Mouse (Mus musculus) hematopoietic stem cell, adult 5-6 weeks (primary cell): Measurements from ENCODE around the gene Gabrg3. TPM values are rescaled to one million over a fixed set of nuclear protein-coding genes. Genes with fewer than 3 reads are reported as not detected.
"Not testable (repeated sequence)": the region's sequence is repeated elsewhere in the genome, so short reads cannot be mapped to it uniquely, and the experiment has no call there.

ENCODE experiments used
- ATAC-seq, 2 experiments: fragments of 125-278 bp in 1 of 2; replicated peaks in 1 of 2; 2 replicates each; pipeline ENCODE4 v1.8.0; 2016 to 2017; ENCODE audit warnings: inconsistent platforms in 2 of 2, mild to moderate bottlenecking in 2 of 2, moderate number of reproducible peaks in 2 of 2, low read depth in 1 of 2, moderate TSS enrichment in 1 of 2; ENCODE audit not compliant: low FRiP score in 2 of 2, poor library complexity in 2 of 2, severe bottlenecking in 2 of 2, insufficient read depth in 1 of 2, low TSS enrichment in 1 of 2
- total RNA-seq: library from RNA; stranded (forward); fragments of 172-1452, 232-1000 nt; gene quantifications from 2 replicates; pipeline ENCODE4 v1.2.3, GENCODE M21; 2017

Gene Gabrg3
- total RNA-seq, 1 experiment from 2014 or later, result not detected

- ATAC-seq, result no peak
Measured at GRCm38 (mm10) chr7:57331211-57331610, 55.8 kb downstream of the Gabrg3 start.

DNA sequence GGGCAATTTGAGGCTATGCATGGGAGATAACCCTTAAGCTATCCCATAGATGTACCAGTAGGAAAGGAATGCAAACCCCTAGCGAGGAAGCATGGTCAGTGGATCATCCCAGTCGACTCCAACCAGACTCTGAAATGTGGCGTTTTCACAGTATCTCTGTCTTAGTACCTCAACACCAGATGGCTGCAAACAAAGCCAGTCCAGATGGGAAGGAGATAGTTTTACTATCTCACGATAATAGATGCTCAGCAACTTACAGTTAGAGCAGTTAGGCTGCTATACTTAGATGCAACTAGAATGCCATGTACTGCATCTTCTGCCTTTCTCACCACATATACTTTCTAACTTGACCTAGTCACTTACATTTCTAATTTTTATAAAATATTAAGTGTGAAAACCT lies 56.7 kb downstream of the Gabrg3 start:
- ATAC-seq, result no peak

DNA sequence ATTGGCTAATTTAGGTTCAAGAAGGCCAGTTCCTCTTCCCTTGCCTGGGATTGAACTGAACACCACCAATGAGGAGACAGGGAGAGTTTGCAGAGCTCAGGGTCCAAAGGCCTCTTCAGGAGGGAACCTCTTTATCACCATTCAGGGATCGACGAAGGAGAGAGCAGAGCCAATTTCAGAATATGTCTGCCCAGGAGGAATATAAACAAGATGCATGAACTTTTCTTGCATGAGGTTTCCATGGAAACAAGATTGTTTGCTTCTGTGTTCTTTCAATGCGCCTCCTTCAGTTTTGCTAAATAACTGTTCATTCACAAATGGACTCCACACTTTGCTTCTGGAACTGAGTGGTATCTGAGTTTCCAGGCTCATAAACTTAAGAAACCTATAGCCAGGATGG lies 62.5 kb downstream of the Gabrg3 start:
- ATAC-seq, result no peak

DNA sequence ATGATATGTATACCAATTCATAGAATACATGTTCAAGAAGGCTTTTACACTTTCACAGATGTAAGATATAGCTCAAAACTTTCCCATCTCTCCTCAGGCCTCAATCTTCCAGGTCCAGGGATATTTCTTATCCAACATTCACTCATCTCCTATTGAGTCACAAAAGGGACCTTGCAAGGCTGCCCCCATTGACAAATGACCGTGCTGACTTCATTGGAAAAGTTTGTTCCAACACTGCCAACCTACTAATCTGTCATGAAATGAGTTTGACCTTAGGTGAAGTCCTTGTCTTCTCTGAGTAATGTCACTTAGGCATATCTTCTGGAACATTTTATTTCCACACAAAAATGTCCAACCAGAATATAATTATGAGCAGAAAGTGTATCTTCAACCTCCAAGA lies 64.9 kb downstream of the Gabrg3 start:
- ATAC-seq, result no peak

- no peak for ATAC-seq
Measured at GRCm38 (mm10) chr7:57314971-57315370, 72.0 kb downstream of the Gabrg3 start.

DNA sequence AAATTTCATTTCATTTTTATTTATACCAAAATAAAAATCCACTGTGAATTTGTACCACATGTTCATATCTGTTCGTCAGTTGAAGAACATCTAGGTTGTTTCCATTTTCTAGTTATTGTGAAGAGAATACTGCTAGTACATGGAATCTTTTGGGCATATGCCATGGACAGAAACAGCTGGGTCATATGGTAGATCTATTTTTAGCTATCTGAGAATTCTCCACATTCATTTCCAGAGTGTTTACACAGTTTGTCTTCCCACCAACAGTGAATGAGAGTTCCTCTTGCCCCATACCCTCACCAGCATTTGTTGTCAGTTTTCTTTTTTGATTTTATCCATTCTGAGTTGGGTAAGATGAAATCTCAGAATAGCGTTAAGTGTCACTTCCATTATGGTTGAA lies 75.0 kb downstream of the Gabrg3 start:
- no peak for ATAC-seq

DNA sequence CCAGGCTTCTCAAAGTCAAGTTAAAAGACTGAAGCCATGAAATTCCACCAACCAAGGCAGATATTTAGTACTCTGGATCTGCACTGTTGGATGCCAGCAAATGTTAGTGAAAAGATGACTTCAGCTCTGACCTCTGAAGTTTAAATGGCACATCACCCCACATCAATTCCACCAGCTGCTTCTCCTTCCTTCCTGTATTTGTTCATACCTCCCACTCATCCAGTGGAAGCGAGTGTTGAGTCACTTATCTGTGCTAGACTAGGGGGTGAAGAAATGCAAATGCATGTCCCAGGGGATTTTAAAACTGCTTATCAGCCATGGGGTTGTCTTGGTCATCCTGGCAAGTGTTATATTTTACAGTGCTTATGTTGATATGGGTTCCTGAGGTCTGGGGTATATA lies 79.7 kb downstream of the Gabrg3 start:
- ATAC-seq, result no peak

GRCm38 (mm10) chr7:57296639-57297038 lies 90.3 kb downstream of the Gabrg3 start:
- ATAC-seq, result no peak

DNA sequence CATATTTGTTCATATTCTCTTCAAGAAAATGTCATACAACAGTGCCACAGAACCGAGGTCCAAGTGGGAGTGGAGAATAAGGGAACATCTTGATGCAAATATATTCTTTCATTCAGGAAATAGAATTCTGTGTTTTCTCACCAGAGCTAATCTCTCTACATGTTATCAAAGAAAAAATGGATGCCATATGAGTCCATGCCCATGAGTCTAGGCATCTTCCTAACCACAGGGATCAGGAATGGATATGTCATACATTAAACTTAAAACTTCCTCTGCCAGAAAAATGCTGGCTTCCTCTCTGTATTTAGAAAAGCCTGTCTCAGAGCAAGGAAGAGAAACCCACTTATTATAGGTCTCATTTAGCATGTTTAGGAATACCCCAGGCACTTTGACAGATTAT lies 92.9 kb downstream of the Gabrg3 start:
- ATAC-seq, result no peak

- no peak for ATAC-seq
Measured at GRCm38 (mm10) chr7:57293564-57293963, 93.4 kb downstream of the Gabrg3 start.

DNA sequence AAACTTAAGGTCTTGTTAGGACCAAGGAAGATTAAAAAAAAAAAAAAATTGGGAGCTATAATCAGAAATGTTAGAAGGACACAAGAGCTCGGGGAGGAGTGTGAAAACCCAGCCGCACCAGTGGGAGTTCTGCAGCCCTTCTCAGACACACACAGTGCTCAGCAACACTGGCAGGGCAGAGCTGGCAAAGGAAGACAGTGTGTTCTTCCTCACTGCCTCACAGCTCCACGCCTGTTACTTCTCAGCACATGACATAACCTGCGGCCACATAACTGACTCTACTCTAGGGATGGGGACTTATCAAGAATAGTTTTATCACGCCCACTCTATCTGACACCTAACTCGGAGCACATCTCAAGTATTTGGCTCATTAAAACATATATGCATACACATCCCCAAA lies 103.8 kb downstream of the Gabrg3 start:
- no peak for ATAC-seq

- no peak for ATAC-seq
Measured at GRCm38 (mm10) chr7:57278841-57279240, 108.1 kb downstream of the Gabrg3 start.

DNA sequence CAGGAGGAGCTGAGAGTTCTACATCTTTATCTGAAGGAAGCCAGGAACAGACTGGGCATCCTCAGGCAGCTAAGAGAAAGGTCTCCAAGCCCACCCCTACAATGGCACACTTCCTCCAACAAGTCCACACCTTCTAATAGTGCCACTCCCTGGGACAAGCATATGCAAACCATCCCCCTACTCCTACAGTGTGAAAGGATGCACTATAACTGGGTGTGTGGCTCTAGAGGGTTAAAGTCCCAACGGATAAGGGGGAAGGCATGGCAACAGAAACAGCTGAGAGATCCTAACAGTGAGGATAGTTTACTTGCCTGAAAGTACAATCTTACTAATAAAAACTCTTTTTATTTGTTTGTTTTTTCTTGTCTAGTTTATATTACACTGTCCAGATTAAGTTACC lies 126.8 kb downstream of the Gabrg3 start:
- ATAC-seq, result no peak

GRCm38 (mm10) chr7:57258893-57259574 lies 128.0 kb downstream of the Gabrg3 start:
- no peak for ATAC-seq

DNA sequence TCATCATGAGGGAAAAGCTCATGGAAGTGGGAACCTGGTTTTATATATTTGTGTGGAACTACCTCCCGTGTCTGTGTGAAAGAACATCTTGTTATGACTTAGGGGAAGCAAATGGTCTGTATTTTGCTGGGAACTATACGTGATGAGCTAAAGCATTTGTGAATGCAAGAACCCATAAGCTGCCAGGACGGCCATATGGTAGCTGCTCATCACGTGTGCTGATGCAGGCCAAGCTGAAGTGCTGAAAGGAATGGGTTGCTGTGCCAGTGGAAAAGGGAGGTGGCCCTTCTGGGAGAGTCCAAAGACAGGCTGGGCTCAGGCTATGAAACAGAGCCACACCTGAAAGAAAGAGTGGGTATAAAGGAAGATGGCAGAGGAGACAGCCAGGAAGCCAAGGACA lies 143.0 kb downstream of the Gabrg3 start:
- no peak for ATAC-seq

DNA sequence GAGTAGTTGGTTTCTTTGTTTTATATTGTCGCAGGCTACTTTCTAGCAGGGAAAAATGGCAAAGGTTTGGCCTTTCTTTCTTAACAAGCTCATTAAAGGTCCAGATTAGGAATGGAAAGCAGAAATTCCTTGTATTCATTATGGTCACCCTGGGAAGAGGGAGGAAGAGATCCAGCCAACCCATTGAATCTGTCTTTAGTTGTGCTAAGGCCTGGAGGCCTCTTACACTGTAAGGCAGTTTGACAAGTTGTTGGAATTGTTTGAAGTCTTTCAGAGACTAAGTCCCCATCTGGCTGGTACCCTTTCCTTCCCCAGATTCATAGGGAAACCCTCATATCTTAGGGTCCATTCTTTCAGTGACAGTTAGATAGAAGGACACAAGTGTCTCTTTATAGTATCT lies 172.9 kb downstream of the Gabrg3 start:
- no peak for ATAC-seq

DNA sequence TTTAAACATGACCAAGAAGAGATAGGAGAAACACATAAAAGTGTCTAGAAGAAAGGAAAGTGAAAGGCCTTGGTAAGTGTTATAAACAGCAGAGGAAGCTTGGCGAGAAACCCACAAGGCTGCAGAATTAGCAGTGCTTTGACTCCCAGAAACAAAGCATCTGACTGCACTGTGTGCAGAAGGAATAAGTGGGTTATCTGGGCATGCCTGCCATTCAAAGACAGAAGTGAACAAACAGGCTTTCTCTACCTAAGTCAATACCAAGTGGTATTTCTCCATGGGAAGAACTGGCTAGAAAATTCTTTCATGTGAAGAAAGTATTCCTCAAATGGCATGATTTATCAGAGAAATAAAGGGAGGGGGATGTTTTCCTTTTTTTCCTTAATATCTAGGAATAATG lies 201.0 kb downstream of the Gabrg3 start:
- ATAC-seq, result no peak

DNA sequence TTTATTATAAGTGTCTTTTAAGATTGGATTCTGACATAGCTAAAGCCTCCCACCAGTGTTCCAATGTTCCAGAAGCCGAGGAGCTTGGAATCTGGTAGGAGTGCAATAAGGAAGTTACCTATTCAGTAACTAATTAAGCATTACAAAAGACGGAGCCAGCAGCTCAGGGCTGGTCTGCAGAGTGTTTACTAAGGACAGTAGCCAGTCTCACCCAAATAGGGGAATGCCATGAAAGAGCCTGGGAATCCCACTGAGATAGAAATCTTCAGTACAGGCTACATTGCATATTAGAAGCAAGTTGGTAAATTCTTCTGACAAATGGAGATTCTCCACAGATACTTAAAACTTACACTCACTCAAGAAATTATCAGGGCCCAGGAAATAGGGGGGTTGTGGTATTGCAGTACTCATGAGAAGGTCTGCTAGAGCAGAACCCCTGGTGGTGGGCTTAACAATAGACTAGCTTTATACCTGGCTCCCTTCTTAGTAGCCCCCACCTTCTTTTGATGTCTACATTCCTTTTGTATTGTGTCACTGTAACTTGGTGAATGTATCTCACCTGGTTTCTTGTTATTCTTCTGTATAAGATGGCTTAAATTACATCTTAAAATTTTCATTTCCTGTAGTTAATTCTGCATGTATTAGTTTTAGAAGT lies 211.0 kb downstream of the Gabrg3 start:
- not testable (repeated sequence) for ATAC-seq

DNA sequence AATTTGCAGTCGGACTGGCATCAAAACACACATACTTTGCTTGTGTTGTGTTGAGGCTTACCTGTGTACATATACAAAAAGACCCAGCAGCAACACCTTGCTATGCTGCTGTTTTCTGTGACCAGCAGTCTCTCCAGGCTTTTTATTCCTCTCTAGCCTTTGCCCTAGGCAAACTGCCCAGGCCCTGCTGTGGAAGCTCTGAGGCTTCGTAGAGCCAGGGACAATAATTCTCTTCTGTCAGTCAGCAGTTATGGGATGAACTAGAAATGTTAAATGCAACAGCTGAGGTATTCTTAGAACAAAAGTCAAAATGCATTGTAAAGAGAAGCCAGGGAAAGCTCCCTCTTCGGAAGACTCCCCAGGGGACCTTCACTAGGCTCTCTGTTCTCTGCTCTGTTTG lies 220.1 kb downstream of the Gabrg3 start:
- ATAC-seq, result no peak
